Mouse (Mus musculus): ENCODE results near the gene Smg5. TPM values are rescaled to one million over a fixed set of nuclear protein-coding genes. Genes with fewer than 3 reads are reported as not detected.
A peak's percentile ranks its signal among the peaks of the same experiment; 100 is the strongest.
"Not testable (repeated sequence)": the region's sequence is repeated elsewhere in the genome, so short reads cannot be mapped to it uniquely, and the experiment has no call there.

Gene Smg5
- total RNA-seq, 2 experiments from 2014 or later, result 78.3 to 79.5 TPM

DNA sequence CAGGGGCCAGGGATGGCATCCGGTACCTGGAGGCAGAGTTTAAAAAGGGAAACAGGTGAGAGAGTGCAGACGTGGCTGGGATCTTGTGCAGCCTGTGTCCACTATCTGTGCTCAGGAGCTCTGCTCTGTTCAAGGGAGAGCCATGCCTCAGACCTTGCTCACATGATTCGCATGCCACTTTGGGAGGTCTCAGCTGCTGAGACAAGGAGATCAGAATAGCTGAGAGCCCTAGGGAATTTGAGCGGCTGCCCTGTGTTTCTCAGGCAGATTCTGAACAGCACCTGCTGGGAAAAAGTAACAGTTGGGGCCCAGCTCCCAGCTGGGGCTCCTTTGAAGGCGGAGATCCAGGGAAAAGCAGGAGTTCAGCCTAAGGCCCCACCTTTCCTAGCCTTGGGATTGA lies 23.5 kb downstream of the Smg5 start:
- H3K4me3 ChIP-seq, result no peak overlapping the region
- intact Hi-C loops (cut with DNase I), result no loop called here
- no peak for DNase-seq (ENCODE audit: extremely low spot score in 1 of 2, low spot score in 2 of 2)
- TF ChIP-seq CTCF (IDR thresholded peaks at IDR 0.05), result no peak
- peak overlapping the region; percentile 3 for H3K27ac ChIP-seq

GRCm38 (mm10) chr3:88359989-88360388 lies 23.9 kb downstream of the Smg5 start:
- TF ChIP-seq CTCF (IDR thresholded peaks at IDR 0.05), result no peak
- DNase-seq (ENCODE audit: extremely low spot score in 1 of 2, low spot score in 2 of 2), result no peak
- no peak overlapping the region for H3K4me3 ChIP-seq
- peak overlapping the region; percentile 3 for H3K27ac ChIP-seq
- intact Hi-C loops (cut with DNase I), result no loop called here

- intact Hi-C loops (cut with DNase I), result no loop called here
- no peak overlapping the region for H3K4me3 ChIP-seq
- DNase-seq (ENCODE audit: extremely low spot score in 1 of 2, low spot score in 2 of 2), result no peak
- no peak for TF ChIP-seq CTCF (IDR thresholded peaks at IDR 0.05)
- peak overlapping the region; percentile 71; the same call in 1 of the 2 replicates for H3K27ac ChIP-seq
Observed at GRCm38 (mm10) chr3:88361096-88361495, 25.0 kb downstream of the Smg5 start.

DNA sequence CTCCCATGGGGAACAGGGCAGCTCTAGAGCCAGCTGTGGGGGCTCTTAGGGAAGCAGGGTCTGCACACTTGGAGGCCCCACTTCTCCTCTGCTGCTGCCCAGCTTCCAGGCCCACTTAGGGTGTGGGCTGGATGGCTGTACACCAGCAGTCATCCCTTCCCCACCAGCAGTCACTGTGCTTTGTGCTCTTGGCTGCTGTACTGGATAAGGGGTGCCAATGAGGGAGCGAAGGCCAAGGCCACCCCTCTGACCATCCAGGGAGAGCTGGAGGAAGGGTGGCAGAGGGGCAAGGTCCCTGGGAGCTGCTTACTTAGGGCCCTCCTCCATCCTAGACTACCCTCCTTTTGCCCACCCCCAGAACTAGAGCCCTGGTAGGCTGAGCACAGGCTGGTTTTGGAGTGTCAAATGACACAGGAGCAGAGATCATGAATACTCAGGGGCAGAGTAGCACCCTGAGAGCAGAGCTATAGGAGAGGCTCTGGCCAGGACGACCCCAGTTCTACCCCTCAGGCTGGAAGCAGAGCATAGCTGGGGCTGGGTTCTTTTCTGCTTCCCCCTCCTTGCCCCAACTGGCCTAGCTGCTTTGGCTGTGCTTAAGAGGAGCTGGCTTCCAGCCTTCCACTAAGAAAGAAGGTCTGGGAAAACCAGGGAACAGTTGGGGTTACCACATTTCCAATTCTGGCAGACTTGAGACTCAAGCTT lies 25.7 kb downstream of the Smg5 start:
- no peak overlapping the region for H3K4me3 ChIP-seq
- no peak for TF ChIP-seq CTCF (IDR thresholded peaks at IDR 0.05)
- peak overlapping the region; percentile 71; the same call in 1 of the 2 replicates for H3K27ac ChIP-seq
- intact Hi-C loops (cut with DNase I), result no loop called here
- no peak for DNase-seq (ENCODE audit: extremely low spot score in 1 of 2, low spot score in 2 of 2)

DNA sequence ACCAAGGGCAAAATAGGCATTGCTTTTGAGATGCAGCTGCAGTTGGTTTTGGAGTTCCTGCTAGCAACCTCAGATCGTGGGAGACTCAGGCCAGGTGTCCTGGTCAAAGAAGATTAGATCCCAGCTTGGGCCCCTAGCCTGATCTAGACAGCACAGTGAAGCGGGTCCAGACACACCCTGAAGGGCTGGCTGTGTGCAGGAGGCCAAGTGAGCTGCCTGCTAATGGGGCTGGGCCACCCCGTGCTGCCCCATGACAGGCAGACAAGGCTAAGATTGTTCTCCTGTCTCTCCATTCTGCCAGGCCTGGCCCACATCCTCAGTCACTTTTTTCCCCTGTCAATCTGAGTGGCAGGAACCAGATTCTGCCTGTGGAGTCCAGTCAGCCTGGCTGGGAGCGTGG lies 27.6 kb downstream of the Smg5 start:
- peak in 1 of 2 experiments; percentile 54 for DNase-seq (ENCODE audit: extremely low spot score in 1 of 2, low spot score in 2 of 2)
- no peak overlapping the region for H3K4me3 ChIP-seq
- intact Hi-C loops (cut with DNase I), result no loop called here
- no peak for TF ChIP-seq CTCF (IDR thresholded peaks at IDR 0.05)
- H3K27ac ChIP-seq, result peak overlapping the region; percentile 68

GRCm38 (mm10) chr3:88364337-88364736 lies 28.3 kb downstream of the Smg5 start, which contains the start of gene Paqr6:
Gene Paqr6, plus strand, starts transcription at chr3:88364584.
- TF ChIP-seq CTCF (IDR thresholded peaks at IDR 0.05), result no peak
- Histone ChIP-seq H3K4me3 (no peak within 1 kb of the TSS), H3K27ac (peak within 1 kb of the TSS; percentile 68)
- DNase-seq (ENCODE audit: extremely low spot score in 1 of 2, low spot score in 2 of 2), result peak; percentile 43 to 54
- intact Hi-C loops (cut with DNase I), result no loop called here

DNA sequence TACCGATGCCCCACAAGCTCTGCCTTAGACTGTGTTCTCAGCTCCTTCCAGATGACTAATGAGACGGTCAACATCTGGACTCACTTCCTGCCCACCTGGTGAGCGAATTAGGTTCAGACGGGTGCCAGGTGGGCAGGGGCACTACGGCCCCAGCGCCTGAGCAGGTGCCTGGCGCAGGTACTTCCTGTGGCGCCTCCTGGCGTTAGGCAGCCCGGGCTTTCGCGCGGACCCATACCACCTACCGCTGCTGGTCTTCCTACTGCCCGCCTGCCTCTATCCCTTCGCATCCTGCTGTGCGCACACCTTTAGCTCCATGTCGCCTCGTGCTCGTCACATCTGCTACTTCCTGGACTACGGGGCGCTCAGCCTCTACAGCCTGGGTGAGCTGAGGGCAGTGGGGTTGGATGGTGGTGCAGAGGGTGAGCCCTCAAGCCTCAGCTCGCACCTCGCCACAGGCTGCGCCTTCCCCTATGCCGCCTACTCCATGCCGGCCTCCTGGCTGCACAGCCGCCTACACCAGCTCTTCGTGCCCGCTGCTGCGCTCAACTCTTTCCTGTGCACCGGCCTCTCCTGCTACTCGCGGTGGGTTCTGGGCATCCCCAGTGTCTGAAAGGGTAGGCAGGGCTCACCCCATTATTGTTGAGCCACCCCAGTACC lies 29.8 kb downstream of the Smg5 start:
- TF ChIP-seq CTCF (IDR thresholded peaks at IDR 0.05), result no peak; the same call in 1 of the 2 replicates
- Histone ChIP-seq H3K27ac (no peak overlapping the region), H3K4me3 (no peak overlapping the region)
- intact Hi-C loops (cut with DNase I), result no loop called here
- DNase-seq (ENCODE audit: extremely low spot score in 1 of 2, low spot score in 2 of 2), result peak in 1 of 2 experiments; percentile 46

GRCm38 (mm10) chr3:88366830-88367428 lies 30.9 kb downstream of the Smg5 start:
- H3K4me3 ChIP-seq, result peak overlapping the region; percentile 34
- peak; percentile 60 to 70 for DNase-seq (ENCODE audit: extremely low spot score in 1 of 2, low spot score in 2 of 2)
- H3K27ac ChIP-seq; intact Hi-C loops (cut with DNase I): not testable (repeated sequence)

- DNase-seq (ENCODE audit: extremely low spot score in 1 of 2, low spot score in 2 of 2); H3K4me3 ChIP-seq; H3K27ac ChIP-seq; intact Hi-C loops (cut with DNase I): not testable (repeated sequence)
Observed at GRCm38 (mm10) chr3:88367517-88367916, 31.5 kb downstream of the Smg5 start.

DNA sequence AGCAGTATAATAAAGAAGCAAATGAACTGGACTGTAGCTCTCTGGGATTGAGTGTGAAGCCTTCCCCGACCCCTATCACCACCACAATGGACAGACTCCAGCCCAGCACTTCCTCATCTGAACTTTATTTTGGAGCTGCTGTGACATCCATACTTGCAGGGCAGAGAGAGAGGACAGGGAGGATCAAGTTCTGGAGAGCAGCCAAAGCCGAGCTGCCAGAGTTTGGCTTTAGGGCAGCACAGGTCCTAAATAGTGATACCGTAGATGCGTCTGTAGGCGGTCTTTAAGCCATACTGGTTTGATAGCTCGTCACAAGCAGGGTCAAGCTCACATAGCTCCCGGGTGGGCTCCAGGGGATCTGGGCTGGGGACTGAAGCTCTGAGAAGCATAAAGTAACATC lies 32.5 kb downstream of the Smg5 start:
- intact Hi-C loops (cut with DNase I), result not testable (repeated sequence)

DNA sequence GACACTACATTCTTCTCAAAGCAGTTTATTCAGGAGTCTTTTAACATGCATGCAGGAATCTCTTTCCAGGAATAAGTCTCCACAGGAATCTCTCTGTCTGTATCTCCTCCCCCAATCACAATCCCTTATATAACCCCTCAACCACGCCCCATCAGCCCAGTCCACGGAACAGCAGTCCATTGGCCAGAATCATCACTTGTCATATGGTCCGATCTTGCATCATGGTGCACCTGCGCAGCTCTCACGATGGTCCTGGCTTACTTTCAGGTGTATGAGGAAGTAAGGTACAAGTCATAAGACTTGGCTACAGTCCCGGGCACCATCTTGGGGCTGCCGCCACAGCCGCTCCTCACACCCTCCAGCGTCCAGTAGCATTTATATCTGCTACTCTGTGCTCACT lies 36.6 kb downstream of the Smg5 start, which contains the start of gene Bglap3:
Gene Bglap3, minus strand, starts transcription at position 101 of the 400 bp plus-strand sequence.
- H3K4me3 ChIP-seq; intact Hi-C loops (cut with DNase I); H3K27ac ChIP-seq; DNase-seq (ENCODE audit: extremely low spot score in 1 of 2, low spot score in 2 of 2): not testable (repeated sequence)

More for the DNA sequence above, 32.5 kb downstream of the Smg5 start:
- DNase-seq (ENCODE audit: extremely low spot score in 1 of 2, low spot score in 2 of 2); H3K4me3 ChIP-seq; H3K27ac ChIP-seq: not testable (repeated sequence)

DNA sequence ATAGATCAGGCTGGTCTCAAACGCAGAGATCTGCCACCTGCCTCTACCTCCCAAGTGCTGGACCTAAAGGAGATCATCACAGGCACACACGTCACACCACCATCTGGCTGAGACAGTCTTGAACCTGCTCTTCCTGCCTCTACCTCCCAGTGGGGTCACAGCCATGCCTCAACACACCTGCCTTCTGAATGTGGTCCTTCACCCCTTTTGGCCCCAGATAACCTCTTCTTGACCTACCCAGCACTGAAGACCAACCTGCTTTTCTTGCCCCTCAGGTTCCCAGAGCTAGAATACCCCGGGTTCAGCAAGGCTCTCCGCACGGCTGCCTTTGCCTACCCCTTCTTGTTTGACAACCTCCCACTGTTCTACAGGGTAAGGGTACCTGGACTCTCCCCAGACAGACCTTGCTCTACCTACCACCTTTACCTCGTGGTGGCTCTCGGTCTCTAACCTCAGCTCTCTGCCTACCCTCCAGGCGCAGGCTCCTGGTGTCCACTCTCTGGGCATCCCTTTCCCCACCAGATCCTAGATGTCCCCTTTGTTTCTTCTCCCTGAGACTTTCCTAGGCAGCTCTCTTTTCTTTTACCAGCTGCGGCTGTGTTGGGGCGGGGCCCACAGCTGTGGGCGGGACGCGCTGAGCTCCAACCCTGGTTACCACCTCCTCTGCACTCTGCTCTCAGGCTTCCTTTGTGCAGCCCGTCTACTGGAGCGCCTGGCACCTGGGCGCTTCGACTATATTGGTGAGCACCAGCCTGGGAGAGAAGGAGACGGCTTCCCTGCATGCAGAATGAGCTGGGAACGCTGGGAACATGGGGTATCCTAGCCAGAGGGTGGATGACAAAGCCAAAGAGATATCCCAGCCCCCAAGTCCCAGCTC lies 39.9 kb downstream of the Smg5 start:
- not testable (repeated sequence) for DNase-seq (ENCODE audit: extremely low spot score in 1 of 2, low spot score in 2 of 2); H3K27ac ChIP-seq; H3K4me3 ChIP-seq

GRCm38 (mm10) chr3:88376644-88377043 lies 40.6 kb downstream of the Smg5 start:
- H3K27ac ChIP-seq; H3K4me3 ChIP-seq; DNase-seq (ENCODE audit: extremely low spot score in 1 of 2, low spot score in 2 of 2); intact Hi-C loops (cut with DNase I): not testable (repeated sequence)

More for the DNA sequence above, 39.9 kb downstream of the Smg5 start:
- intact Hi-C loops (cut with DNase I), result not testable (repeated sequence)

GRCm38 (mm10) chr3:88378599-88378998 lies 42.5 kb downstream of the Smg5 start, which contains the start of gene Bglap2:
Gene Bglap2, minus strand, starts transcription at chr3:88378699.
- intact Hi-C loops (cut with DNase I); H3K4me3 ChIP-seq; H3K27ac ChIP-seq; DNase-seq (ENCODE audit: extremely low spot score in 1 of 2, low spot score in 2 of 2): not testable (repeated sequence)

GRCm38 (mm10) chr3:88381389-88382315 lies 45.6 kb downstream of the Smg5 start:
- not testable (repeated sequence) for DNase-seq (ENCODE audit: extremely low spot score in 1 of 2, low spot score in 2 of 2); H3K27ac ChIP-seq
- intact Hi-C loops (cut with DNase I), result loop anchor here (1.0 kb wide), 1 partner anchor 9 kb away; no protein-coding TSS in a partner anchor
- H3K4me3 ChIP-seq, result peak overlapping the region; percentile 23; the same call in 1 of the 2 replicates

Data from left cerebral cortex, adult 2 months (tissue).